Mouse (Mus musculus) myocyte (in vitro differentiated cells): Measurements from ENCODE around the gene Hoxd12.

Source experiments
- MAX ChIP-seq: IDR thresholded peaks from one replicate; pipeline ENCODE4 v1.6.1; 2011; ENCODE audit warnings: low read depth, mild to moderate bottlenecking, control low read depth
- MYOD1 ChIP-seq, 3 experiments: IDR thresholded peaks; one replicate each; pipeline ENCODE4 v1.6.1; 2011; ENCODE audit warnings: control low read depth in 2 of 3, low read depth in 2 of 3, mild to moderate bottlenecking in 2 of 3, moderate library complexity in 1 of 3; ENCODE audit not compliant: insufficient read length in 2 of 3, control insufficient read depth in 1 of 3
- POLR2A ChIP-seq: IDR thresholded peaks from one replicate; pipeline ENCODE4 v1.6.1; 2011; ENCODE audit warnings: low read depth, mild to moderate bottlenecking, control low read depth, moderate library complexity; ENCODE audit not compliant: insufficient read length
- POLR2AphosphoS2 ChIP-seq: IDR thresholded peaks from one replicate; pipeline ENCODE4 v1.6.1; 2011; ENCODE audit warnings: low read depth, control low read depth; ENCODE audit not compliant: insufficient read length
- TCF12 ChIP-seq: IDR thresholded peaks from one replicate; pipeline ENCODE4 v1.6.1; 2011; ENCODE audit warnings: mild to moderate bottlenecking, control low read depth; ENCODE audit not compliant: poor library complexity, insufficient read depth, severe bottlenecking
- USF1 ChIP-seq: IDR thresholded peaks from one replicate; pipeline ENCODE4 v1.6.1; 2011; ENCODE audit warnings: low read depth, mild to moderate bottlenecking, control low read depth, moderate library complexity

GRCm38 (mm10) chr2:74670632-74671188 lies 4.1 kb upstream of the Hoxd12 start:
- TF ChIP-seq POLR2A (no peak), MYOD1 (IDR thresholded peaks at IDR 0.05; ENCODE audit: control insufficient read depth in 1 of 3, insufficient read length in 2 of 3, low read depth in 2 of 3) (no peak), MAX (no peak), POLR2AphosphoS2 (no peak), USF1 (no peak), TCF12 (no peak)
